Mouse (Mus musculus) urinary bladder, adult 18-20 months (tissue): ENCODE results near the gene Mroh2a.

ENCODE experiments used
- DNase-seq, 2 experiments: peaks; one replicate each; pipeline ENCODE4 v3.0.0; 2022; ENCODE audit warnings: low spot score in 2 of 2, mixed read lengths in 2 of 2

The Mroh2a gene

GRCm38 (mm10) chr1:88258881-88259642 is 32.3 kb downstream of the Mroh2a start:
- peak; percentile 76 to 84 for DNase-seq

GRCm38 (mm10) chr1:88259643-88260024 is 32.8 kb downstream of the Mroh2a start:
- no peak for DNase-seq

- peak in 1 of 2 experiments; percentile 50 for DNase-seq
Measured at GRCm38 (mm10) chr1:88260114-88260513, 33.3 kb downstream of the Mroh2a start.

- DNase-seq = no peak
Measured at GRCm38 (mm10) chr1:88260604-88261377, 34.0 kb downstream of the Mroh2a start.

GRCm38 (mm10) chr1:88261706-88262105 is 34.9 kb downstream of the Mroh2a start:
- no peak for DNase-seq

- peak; percentile 97 to 98 for DNase-seq
Measured at GRCm38 (mm10) chr1:88262255-88262654, 35.5 kb downstream of the Mroh2a start.

- no peak for DNase-seq
Measured at GRCm38 (mm10) chr1:88262961-88263360, 36.2 kb downstream of the Mroh2a start.

GRCm38 (mm10) chr1:88263778-88264177 is 37.0 kb downstream of the Mroh2a start:
- DNase-seq = no peak

GRCm38 (mm10) chr1:88264237-88264868 is 37.6 kb downstream of the Mroh2a start:
- no peak for DNase-seq

- no peak for DNase-seq
Measured at GRCm38 (mm10) chr1:88264869-88265240, 38.1 kb downstream of the Mroh2a start.

- DNase-seq = no peak
Measured at GRCm38 (mm10) chr1:88266123-88266522, 39.3 kb downstream of the Mroh2a start.

GRCm38 (mm10) chr1:88267489-88267888 is 40.7 kb downstream of the Mroh2a start:
- DNase-seq = no peak

- DNase-seq = no peak
Measured at GRCm38 (mm10) chr1:88268070-88268469, 41.3 kb downstream of the Mroh2a start.

GRCm38 (mm10) chr1:88269539-88270309 is 42.9 kb downstream of the Mroh2a start:
- DNase-seq = peak in 1 of 2 experiments; percentile 3

GRCm38 (mm10) chr1:88272851-88273250 is 46.1 kb downstream of the Mroh2a start:
- no peak for DNase-seq

- no peak for DNase-seq
Measured at GRCm38 (mm10) chr1:88273326-88273725, 46.5 kb downstream of the Mroh2a start.

GRCm38 (mm10) chr1:88273832-88274231 is 47.0 kb downstream of the Mroh2a start:
- DNase-seq = no peak

GRCm38 (mm10) chr1:88274371-88275077 is 47.7 kb downstream of the Mroh2a start:
- no peak for DNase-seq

GRCm38 (mm10) chr1:88275078-88275680 is 48.4 kb downstream of the Mroh2a start:
- no peak for DNase-seq

GRCm38 (mm10) chr1:88275698-88276523 is 49.1 kb downstream of the Mroh2a start:
- no peak for DNase-seq
